In genomic region chr4:85205636-85206211, GRCm38 (mm10) we compare ENCODE assay signal across 8 mouse cellular contexts. TPM values are rescaled to one million over a fixed set of nuclear protein-coding genes. Genes with fewer than 3 reads are reported as not detected.
DNase-seq lines count a peak whose midpoint lies in the region; ATAC-seq lines count a peak whose summit lies in the region.

No protein-coding gene starts in this region.

- no peaks in the 10 kb centered on the region for H3K36me3 ChIP-seq in heart, embryonic 10.5 days
- no peaks in the 10 kb centered on the region for H3K36me3 ChIP-seq in forebrain, embryonic 16.5 days (ENCODE audit: control insufficient read depth, insufficient read depth)
- no peaks in the 10 kb centered on the region for H3K36me3 ChIP-seq in kidney, embryonic 14.5 days (ENCODE audit: control insufficient read depth, insufficient read depth, low read length)

- peak; percentile 82 for ATAC-seq in forebrain, embryonic 16.5 days
- ATAC-seq in kidney, embryonic 14.5 days (ENCODE audit: low FRiP score, low TSS enrichment), result peak; percentile 81

- no peak for DNase-seq in heart, embryonic 10.5 days (ENCODE audit: low spot score)
- no peak for DNase-seq in heart, adult 9 months (ENCODE audit: low spot score in 2 of 2)
- DNase-seq in cerebellum, adult 18-20 months, result peak; percentile 74 to 82
- peak; percentile 13 for DNase-seq in lung, postnatal 10 days
- peak; percentile 51 to 62 for DNase-seq in right cerebral cortex, adult 2 months (ENCODE audit: low spot score in 2 of 2)
- no peak for DNase-seq in thymus, postnatal 36 days

- H3K27ac ChIP-seq in heart, embryonic 10.5 days, result peak overlapping the region; percentile 64; the same call in 1 of the 2 replicates
- peak overlapping the region; percentile 84 for H3K27ac ChIP-seq in forebrain, embryonic 16.5 days (ENCODE audit: low read length)
- H3K27ac ChIP-seq in kidney, embryonic 14.5 days (ENCODE audit: low read depth, low read length), result no peak overlapping the region

- H3K4me1 ChIP-seq in heart, embryonic 10.5 days, result peaks cover 11% of the 10 kb centered on the region
- H3K4me1 ChIP-seq in forebrain, embryonic 16.5 days (replicated peaks; ENCODE audit: control insufficient read depth, insufficient read depth, low read length), result peaks cover 6% of the 10 kb centered on the region
- 0 out of 2 replicates have a peak, but pooled peaks cover 3% of the 10 kb centered on the region for H3K4me1 ChIP-seq in kidney, embryonic 14.5 days (ENCODE audit: control insufficient read depth, insufficient read depth, low read length)

- H3K27me3 ChIP-seq in heart, embryonic 10.5 days (ENCODE audit: insufficient read depth, poor library complexity, severe bottlenecking), result peaks cover 62% of the 10 kb centered on the region
- H3K27me3 ChIP-seq in forebrain, embryonic 16.5 days (replicated peaks; ENCODE audit: control insufficient read depth, insufficient read depth, low read length), result peaks cover 9% of the 10 kb centered on the region
- H3K27me3 ChIP-seq in kidney, embryonic 14.5 days (ENCODE audit: control insufficient read depth, insufficient read depth, low read length), result peaks cover 29% of the 10 kb centered on the region

- under 1% methylated on average over 43 of the region's 43 CpGs for WGBS in heart, embryonic 10.5 days
- under 1% methylated on average over 43 of the region's 43 CpGs for WGBS in forebrain, embryonic 16.5 days
- whole genome bisulfite sequencing in kidney, embryonic 14.5 days, result under 1% methylated on average over 42 of the region's 43 CpGs

- H3K9ac ChIP-seq in forebrain, embryonic 16.5 days (replicated peaks; ENCODE audit: low read depth, low read length), result peak overlapping the region; percentile 90
- peak overlapping the region; percentile 65 for H3K9ac ChIP-seq in kidney, embryonic 14.5 days (ENCODE audit: low read depth, low read length)

- peak overlapping the region; percentile 94 for H3K4me2 ChIP-seq in forebrain, embryonic 16.5 days (ENCODE audit: low read length)
- peak overlapping the region; percentile 66 for H3K4me2 ChIP-seq in kidney, embryonic 14.5 days (replicated peaks; ENCODE audit: low read depth, low read length)

- H3K4me3 ChIP-seq in heart, embryonic 10.5 days, result peak overlapping the region; percentile 79
- peak overlapping the region; percentile 85 for H3K4me3 ChIP-seq in forebrain, embryonic 16.5 days (replicated peaks; ENCODE audit: low read length)
- H3K4me3 ChIP-seq in kidney, embryonic 14.5 days (ENCODE audit: low read length), result peak overlapping the region; percentile 79

- no peaks in the 10 kb centered on the region for H3K9me3 ChIP-seq in heart, embryonic 10.5 days
- no peaks in the 10 kb centered on the region for H3K9me3 ChIP-seq in forebrain, embryonic 16.5 days (ENCODE audit: control insufficient read depth, low read length)
- no peaks in the 10 kb centered on the region for H3K9me3 ChIP-seq in kidney, embryonic 14.5 days (ENCODE audit: control insufficient read depth, low read length)

RNA-seq across cellular contexts. Expression of gene Sh3gl2, which starts 0.8 kb away (rescaled TPM):
- 0.52 and 0.58 TPM in 2 replicates for polyA plus RNA-seq in heart, embryonic 10.5 days (2016; fragmentation: Nextera tagmentation; extraction: Ambion mirVana)
- 104 TPM in 2 replicates for polyA plus RNA-seq in forebrain, embryonic 16.5 days (2015; fragmentation: Nextera tagmentation; extraction: Ambion mirVana)
- polyA plus RNA-seq in kidney, embryonic 14.5 days (2014; fragmentation: Nextera tagmentation; extraction: Ambion mirVana), result 11.4 and 16.5 TPM in 2 replicates

Comparison
In these comparisons a context has a peak if more than half of its experiments do, and no peak if none do; other contexts are left out.
1. DNase-seq: peak in cerebellum, adult 18-20 months (2 of 2), lung, postnatal 10 days (single experiment) and right cerebral cortex, adult 2 months (2 of 2); none in heart, embryonic 10.5 days (single experiment), heart, adult 9 months (0 of 2) and thymus, postnatal 36 days (0 of 2).
2. Peak in every context shown above with its lines, with median percentiles within 50 percentile points of each other: H3K4me3 ChIP-seq.